In the genomic region with DNA sequence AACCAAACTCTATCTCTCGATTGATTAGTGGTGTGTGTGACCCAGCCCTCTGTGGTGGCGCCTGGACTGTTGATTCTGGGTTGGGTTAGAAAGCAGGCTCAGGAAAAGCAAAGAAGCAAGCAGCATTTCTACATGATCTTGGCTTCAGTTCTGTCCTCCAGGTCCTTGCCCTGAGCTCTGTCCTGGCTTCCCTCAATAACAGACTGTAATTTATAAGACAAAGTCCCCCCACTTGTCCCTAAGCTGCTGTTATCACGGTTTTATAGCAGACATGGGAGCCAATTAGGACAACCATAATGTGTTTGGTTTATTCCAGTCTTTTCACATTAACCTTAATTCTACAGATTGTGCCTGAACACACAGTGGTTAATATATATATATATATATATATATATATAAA, we compare ENCODE assay signal across 28 mouse cellular contexts.
A peak's percentile ranks its signal among the peaks of the same experiment; 100 is the strongest.
DNase-seq lines count a peak whose midpoint lies in the region; ATAC-seq and TF ChIP-seq lines count a peak whose summit lies in the region.
"Had no signal": no experiment of that assay in that cellular context is flagged by ENCODE, and none has a peak within 500 bp of the region (broad histone marks: within the 10 kb centered on the region; RNA-seq: fewer than 3 reads in every experiment).

No protein-coding gene starts in this region.

- H3K4me1 ChIP-seq in kidney, postnatal 0 days (replicated peaks; ENCODE audit: insufficient read depth, low read length) = no peaks in the 10 kb centered on the region
- H3K4me1 ChIP-seq in embryonic facial prominence, embryonic 15.5 days = 0 out of 2 replicates have a peak, but pooled peaks cover 4% of the 10 kb centered on the region
- no peaks in the 10 kb centered on the region for H3K4me1 ChIP-seq in limb, embryonic 14.5 days (ENCODE audit: control insufficient read depth, insufficient read depth, low read length)
- H3K4me1 ChIP-seq in forebrain, embryonic 12.5 days = no peaks in the 10 kb centered on the region
- H3K4me1 ChIP-seq: heart, embryonic 10.5 days; heart, embryonic 15.5 days; intestine, embryonic 15.5 days; midbrain, embryonic 10.5 days; midbrain, embryonic 15.5 days; neural tube, embryonic 15.5 days had no signal

- TF ChIP-seq CTCF in kidney, postnatal 0 days (IDR thresholded peaks at IDR 0.05; ENCODE audit: low read depth) = no peak

- peak; percentile 17 to 26 for DNase-seq in cerebellum, postnatal 10 days
- DNase-seq in cerebellum, postnatal 36 days = no peak
- peak; percentile 39 for DNase-seq in kidney, postnatal 0 days (ENCODE audit: low spot score)
- DNase-seq in kidney, postnatal 25 days = no peak
- peak; percentile 57 for DNase-seq in limb, embryonic 14.5 days (ENCODE audit: low spot score)
- DNase-seq: adrenal gland, postnatal 10 days; cerebellum, adult 11 months; gastrocnemius, postnatal 25 days; heart, adult 11 months; kidney, adult 9 months; lung, embryonic 14.5 days; lung, postnatal 14 days; retina, postnatal 1 day; spleen, adult 18-20 months; thymus, adult 18-20 months; thymus, postnatal 25 days had no signal

- H3K27ac ChIP-seq in kidney, postnatal 0 days = no peak overlapping the region
- 0 out of 2 replicates have a peak overlapping the region, but pooled peaks have one; percentile 58 for H3K27ac ChIP-seq in embryonic facial prominence, embryonic 15.5 days (replicated peaks)
- no peak overlapping the region for H3K27ac ChIP-seq in limb, embryonic 14.5 days (replicated peaks; ENCODE audit: low read depth, low read length)
- no peak overlapping the region for H3K27ac ChIP-seq in forebrain, embryonic 12.5 days
- H3K27ac ChIP-seq: heart, embryonic 10.5 days; heart, embryonic 15.5 days; intestine, embryonic 15.5 days; liver, embryonic 14.5 days; midbrain, embryonic 10.5 days; midbrain, embryonic 15.5 days had no signal

- ATAC-seq in kidney, postnatal 0 days (replicated peaks; ENCODE audit: low FRiP score, low read depth) = no peak
- ATAC-seq in embryonic facial prominence, embryonic 15.5 days (ENCODE audit: insufficient number of reproducible peaks, low FRiP score, low TSS enrichment, low read depth) = no peak
- ATAC-seq in limb, embryonic 14.5 days (ENCODE audit: low FRiP score, low read depth) = peak; percentile 87
- no peak for ATAC-seq in forebrain, embryonic 12.5 days (ENCODE audit: low FRiP score)
- ATAC-seq: forebrain, embryonic 14.5 days; hindbrain, embryonic 16.5 days; intestine, embryonic 15.5 days; midbrain, embryonic 15.5 days had no signal

- H3K27me3 ChIP-seq in kidney, postnatal 0 days (ENCODE audit: insufficient read depth, low read length) = no peaks in the 10 kb centered on the region
- no peaks in the 10 kb centered on the region for H3K27me3 ChIP-seq in embryonic facial prominence, embryonic 15.5 days
- H3K27me3 ChIP-seq in limb, embryonic 14.5 days (ENCODE audit: control insufficient read depth, insufficient read depth, low read length) = no peaks in the 10 kb centered on the region
- no peaks in the 10 kb centered on the region for H3K27me3 ChIP-seq in forebrain, embryonic 12.5 days
- H3K27me3 ChIP-seq: heart, embryonic 15.5 days; intestine, embryonic 15.5 days; midbrain, embryonic 15.5 days; neural tube, embryonic 15.5 days had no signal

- no peaks in the 10 kb centered on the region for H3K36me3 ChIP-seq in kidney, postnatal 0 days (ENCODE audit: insufficient read depth, low read length)
- H3K36me3 ChIP-seq in embryonic facial prominence, embryonic 15.5 days = no peaks in the 10 kb centered on the region
- H3K36me3 ChIP-seq in limb, embryonic 14.5 days (ENCODE audit: control insufficient read depth, insufficient read depth, low read length) = no peaks in the 10 kb centered on the region
- no peaks in the 10 kb centered on the region for H3K36me3 ChIP-seq in forebrain, embryonic 12.5 days (replicated peaks)
- H3K36me3 ChIP-seq: G1E; heart, embryonic 10.5 days; heart, embryonic 15.5 days; intestine, embryonic 15.5 days; midbrain, embryonic 10.5 days; midbrain, embryonic 15.5 days; neural tube, embryonic 15.5 days had no signal

- WGBS in kidney, postnatal 0 days = 54% methylated on average over 3 of the region's 3 CpGs
- whole genome bisulfite sequencing in embryonic facial prominence, embryonic 15.5 days = 68% methylated on average over 3 of the region's 3 CpGs
- WGBS in limb, embryonic 14.5 days = 36% methylated on average over 3 of the region's 3 CpGs
- 93% methylated on average over 3 of the region's 3 CpGs for WGBS in forebrain, embryonic 12.5 days

- no peaks in the 10 kb centered on the region for H3K9me3 ChIP-seq in kidney, postnatal 0 days (replicated peaks; ENCODE audit: low read length)
- H3K9me3 ChIP-seq in embryonic facial prominence, embryonic 15.5 days (replicated peaks) = no peaks in the 10 kb centered on the region
- H3K9me3 ChIP-seq in limb, embryonic 14.5 days (ENCODE audit: control insufficient read depth, low read length) = 0 out of 2 replicates have a peak, but pooled peaks cover 4% of the 10 kb centered on the region
- H3K9me3 ChIP-seq in forebrain, embryonic 12.5 days = 0 out of 2 replicates have a peak, but pooled peaks cover 4% of the 10 kb centered on the region
- H3K9me3 ChIP-seq: heart, embryonic 10.5 days; heart, embryonic 15.5 days; intestine, embryonic 15.5 days; midbrain, embryonic 10.5 days; midbrain, embryonic 15.5 days had no signal

- no peak for TF ChIP-seq POLR2A in limb, embryonic 14.5 days (IDR thresholded peaks at IDR 0.05; ENCODE audit: borderline replicate concordance, extremely low read depth, insufficient read depth, insufficient read length)

- no peak overlapping the region for H3K9ac ChIP-seq in kidney, postnatal 0 days (ENCODE audit: low read depth, low read length)
- H3K9ac ChIP-seq in embryonic facial prominence, embryonic 15.5 days = no peak overlapping the region
- no peak overlapping the region for H3K9ac ChIP-seq in limb, embryonic 14.5 days (ENCODE audit: low read depth, low read length, severe bottlenecking)
- H3K9ac ChIP-seq in forebrain, embryonic 12.5 days = no peak overlapping the region
- H3K9ac ChIP-seq: heart, embryonic 15.5 days; intestine, embryonic 15.5 days; liver, embryonic 14.5 days; lung, embryonic 14.5 days; midbrain, embryonic 15.5 days; neural tube, embryonic 15.5 days had no signal

- H3K4me3 ChIP-seq in kidney, postnatal 0 days (replicated peaks; ENCODE audit: low read depth, low read length) = no peak overlapping the region
- no peak overlapping the region for H3K4me3 ChIP-seq in embryonic facial prominence, embryonic 15.5 days (replicated peaks)
- H3K4me3 ChIP-seq in limb, embryonic 14.5 days (replicated peaks; ENCODE audit: low read length) = no peak overlapping the region
- H3K4me3 ChIP-seq in forebrain, embryonic 12.5 days (replicated peaks) = no peak overlapping the region
- H3K4me3 ChIP-seq: heart, embryonic 10.5 days; heart, embryonic 15.5 days; intestine, embryonic 15.5 days; midbrain, embryonic 10.5 days; midbrain, embryonic 15.5 days; neural tube, embryonic 15.5 days had no signal

- no peak overlapping the region for H3K4me2 ChIP-seq in kidney, postnatal 0 days (ENCODE audit: low read length)
- H3K4me2 ChIP-seq in embryonic facial prominence, embryonic 15.5 days (replicated peaks) = no peak overlapping the region
- no peak overlapping the region for H3K4me2 ChIP-seq in limb, embryonic 14.5 days (replicated peaks; ENCODE audit: low read depth, low read length, severe bottlenecking)
- no peak overlapping the region for H3K4me2 ChIP-seq in forebrain, embryonic 12.5 days
- H3K4me2 ChIP-seq: heart, embryonic 15.5 days; intestine, embryonic 15.5 days; lung, embryonic 14.5 days; midbrain, embryonic 15.5 days; neural tube, embryonic 15.5 days had no signal

Comparison
In these comparisons a context has a peak if more than half of its experiments do, and no peak if none do; other contexts are left out.
1. DNase-seq: peak in cerebellum, postnatal 10 days (2 of 2), kidney, postnatal 0 days (single experiment) and limb, embryonic 14.5 days (single experiment); none in cerebellum, postnatal 36 days (0 of 2) and kidney, postnatal 25 days (0 of 2).